Mouse (Mus musculus): ENCODE data around the gene Boc.
A peak's percentile ranks its signal among the peaks of the same experiment; 100 is the strongest.

Boc gene

DNA sequence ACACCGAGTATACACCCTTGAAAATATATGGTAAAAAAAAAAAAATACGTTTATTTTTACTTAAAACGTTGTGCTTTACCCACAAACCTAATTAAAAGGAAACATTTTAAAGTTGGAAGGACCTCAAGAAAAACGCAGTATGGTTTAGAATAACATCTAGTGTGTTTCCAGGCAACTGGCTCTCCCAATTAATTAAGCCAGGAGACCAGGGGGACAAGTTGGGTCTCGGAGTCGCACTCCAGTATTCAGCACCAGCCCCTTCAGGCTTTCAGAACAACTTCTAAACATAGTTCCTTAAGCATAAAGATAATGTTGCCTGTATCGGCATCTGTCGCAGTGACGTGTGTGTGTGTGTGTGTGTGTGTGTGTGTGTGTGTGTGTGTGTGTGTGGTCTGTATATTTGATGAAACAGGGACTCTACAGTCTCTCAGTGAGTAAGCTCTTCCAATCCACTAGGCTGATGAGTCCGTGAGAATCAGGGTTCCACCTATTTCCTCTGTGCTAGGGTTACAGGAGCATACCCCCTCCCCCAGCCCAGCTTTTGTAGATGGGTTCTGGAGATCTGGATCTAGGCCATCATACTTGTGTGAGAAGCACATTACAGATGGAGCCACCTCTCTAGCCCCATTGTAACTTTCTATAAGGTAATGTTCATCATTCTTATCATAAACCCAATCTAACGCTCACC is 31.3 kb downstream of the Boc start:
- peak in 1 of 2 experiments; percentile 12 for DNase-seq

DNA sequence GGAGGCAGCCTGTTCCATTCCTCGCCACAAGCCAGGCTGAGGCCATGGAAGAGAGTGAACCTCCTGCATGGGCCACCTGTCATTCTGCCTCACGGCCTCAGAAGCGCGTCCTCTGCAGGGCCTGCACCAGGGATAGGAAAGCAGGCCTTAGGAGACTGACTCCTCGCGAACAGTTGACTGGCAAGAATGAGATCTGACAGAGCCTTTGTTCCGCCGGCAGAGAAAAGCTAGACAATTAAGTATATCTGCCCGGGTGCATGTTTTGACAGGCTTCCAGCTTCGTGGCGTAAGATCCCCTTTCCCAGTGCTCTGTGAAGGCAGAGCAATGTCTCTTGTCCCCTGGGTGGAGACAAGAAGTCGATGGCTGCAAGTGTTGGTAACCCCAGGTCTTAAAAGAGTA is 32.0 kb downstream of the Boc start:
- DNase-seq: peak; percentile 77 to 78

DNA sequence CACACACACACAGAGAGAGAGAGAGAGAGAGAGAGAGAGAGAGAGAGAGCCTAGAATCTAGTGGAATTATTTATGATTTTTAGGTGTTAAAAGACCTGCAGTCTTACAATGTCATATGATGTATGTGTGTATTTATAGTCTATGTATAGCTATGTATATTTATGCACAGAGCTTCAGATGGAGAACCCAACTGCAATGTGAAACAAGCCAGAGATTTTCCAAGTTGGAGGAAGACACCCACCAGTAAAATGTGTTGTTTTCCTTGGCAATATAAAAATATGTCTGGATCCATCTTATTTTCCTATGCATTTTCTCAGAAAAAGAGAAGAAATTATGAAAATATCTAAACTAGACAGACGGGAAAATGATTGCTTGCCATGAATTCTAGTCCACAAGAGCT is 32.7 kb downstream of the Boc start:
- DNase-seq: no peak

DNA sequence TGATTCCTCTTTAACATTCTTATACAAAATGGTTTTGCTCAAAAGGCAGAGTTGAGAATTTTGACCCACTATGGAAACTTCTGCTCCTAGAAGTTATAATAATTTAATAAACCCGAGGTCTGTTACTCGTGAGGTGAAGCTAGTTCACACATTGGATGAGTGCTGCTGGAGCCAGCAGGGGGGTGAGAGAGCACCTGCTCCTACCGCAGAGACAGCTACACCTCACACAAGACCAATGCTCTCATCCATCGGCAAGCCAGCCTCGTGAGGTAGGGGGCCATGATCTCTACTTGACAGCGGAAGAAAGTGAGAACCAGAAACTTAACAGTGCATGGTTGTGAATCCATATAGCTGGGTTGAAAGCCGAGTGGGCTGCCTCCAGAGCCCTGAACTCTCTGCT is 35.1 kb downstream of the Boc start:
- peak; percentile 76 to 86 for DNase-seq

DNA sequence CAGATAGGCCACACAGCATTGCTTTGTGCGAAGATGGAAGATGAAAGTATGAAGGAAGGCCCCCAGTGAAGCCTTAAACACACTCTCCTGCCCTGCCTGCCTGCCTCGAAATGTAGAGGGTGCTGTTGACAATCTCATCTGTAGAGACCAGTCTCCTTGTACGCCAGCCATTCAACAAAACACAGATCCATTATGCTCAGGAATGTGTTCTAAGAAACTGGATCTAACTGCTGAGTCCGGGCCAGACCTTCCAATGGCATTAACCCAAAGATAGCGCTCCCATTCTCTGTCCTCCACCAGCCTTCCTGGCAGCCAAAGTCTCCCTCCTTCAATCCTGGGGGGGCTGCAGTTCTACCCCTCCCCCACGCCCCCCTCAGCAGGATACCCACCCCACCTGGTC is 42.2 kb downstream of the Boc start:
- DNase-seq: peak in 1 of 2 experiments; percentile 18

DNA sequence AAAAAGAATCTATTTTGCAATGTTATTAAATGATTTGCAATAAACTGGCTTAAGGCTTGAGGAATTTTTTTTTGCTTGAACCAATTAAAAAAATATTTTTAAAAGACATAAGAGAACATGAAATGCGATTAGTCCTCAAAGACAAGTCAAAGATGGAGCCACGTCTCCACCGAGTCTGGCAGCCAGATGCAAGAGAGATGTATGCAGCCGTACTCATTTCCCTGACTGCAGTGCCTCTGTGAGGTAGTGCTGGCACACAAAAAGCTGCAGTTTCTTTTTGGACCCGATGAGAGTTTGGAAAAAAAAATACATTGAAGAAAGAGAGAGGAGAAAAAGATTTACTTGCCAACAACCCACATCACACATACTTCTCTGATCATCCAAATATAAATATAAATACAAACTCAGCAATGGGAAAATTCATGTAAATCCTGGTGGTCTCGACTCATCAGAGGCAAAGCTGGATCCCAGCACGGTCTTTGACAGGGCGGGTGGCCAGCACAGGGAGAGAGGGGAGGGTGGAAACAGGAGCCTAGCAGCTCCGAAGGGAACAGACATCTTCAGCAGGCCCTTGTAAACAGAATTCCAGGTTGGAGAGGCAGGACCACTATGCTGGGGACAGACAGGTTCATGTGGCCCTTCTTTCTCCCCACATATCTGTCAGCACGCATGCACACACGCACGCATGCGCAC is 48.0 kb downstream of the Boc start:
- peak in 1 of 2 experiments; percentile 53 for DNase-seq

DNA sequence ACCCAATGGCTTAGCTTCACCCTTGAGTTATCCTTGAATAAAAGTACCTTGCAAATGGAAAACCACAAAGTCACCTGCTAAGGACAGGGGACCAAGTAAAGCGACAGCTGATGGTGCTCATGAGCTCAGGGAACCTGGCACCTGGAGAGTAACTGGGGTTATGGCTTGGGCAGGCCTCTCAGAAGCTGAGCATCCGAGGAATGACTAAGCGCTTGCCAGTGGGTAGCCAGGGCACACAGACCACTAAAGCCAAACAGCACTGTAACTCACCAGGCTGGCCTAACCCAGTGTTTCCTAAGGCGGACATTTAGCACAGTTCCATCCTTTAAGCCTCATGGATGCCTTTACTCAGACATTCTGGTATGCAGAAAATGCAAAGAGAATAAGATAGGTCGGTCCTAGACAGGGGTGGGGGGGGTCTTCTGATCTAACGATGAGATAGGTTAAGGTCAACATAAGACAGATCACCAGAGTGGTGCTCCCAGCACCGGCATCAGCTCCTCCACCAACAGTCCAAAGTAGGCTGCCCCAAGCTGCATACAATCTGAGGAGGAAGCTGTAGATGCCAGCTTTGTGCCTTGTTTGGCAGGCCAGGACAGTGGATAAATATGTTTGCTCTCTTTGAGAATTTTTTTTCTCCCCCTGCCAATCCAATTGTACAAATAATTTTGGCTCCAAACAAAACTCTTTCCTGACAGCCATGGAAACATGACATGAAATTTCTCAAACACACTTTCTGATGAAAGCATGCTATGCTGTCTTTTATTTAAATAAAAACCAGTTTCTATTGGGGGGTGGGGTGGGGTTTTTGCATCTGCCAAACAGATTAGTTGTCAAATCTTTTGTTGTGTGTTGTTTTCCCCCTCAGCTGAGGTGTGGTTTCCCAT is 49.0 kb downstream of the Boc start:
- peak; percentile 61 to 64 for DNase-seq

DNA sequence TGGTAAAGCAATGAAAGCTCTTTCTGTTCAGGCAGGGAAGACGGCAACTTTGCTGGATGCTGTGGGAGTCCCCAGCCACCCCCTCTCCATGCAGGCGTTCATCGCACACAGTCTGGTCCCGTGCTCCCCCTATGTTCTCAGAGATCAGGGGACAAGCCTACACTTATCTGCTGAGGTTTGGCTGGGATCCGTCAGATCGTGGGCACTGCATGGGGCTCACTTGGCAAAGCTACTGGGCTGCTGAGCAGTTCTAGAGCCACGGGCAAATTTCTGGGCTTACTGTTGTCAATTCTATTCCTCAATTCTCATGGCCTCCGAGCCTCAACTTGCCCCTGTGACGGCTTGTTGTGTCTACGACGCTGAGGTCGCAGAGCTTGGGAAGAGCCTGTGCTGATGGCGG is 49.9 kb downstream of the Boc start:
- peak; percentile 65 to 67 for DNase-seq

DNA sequence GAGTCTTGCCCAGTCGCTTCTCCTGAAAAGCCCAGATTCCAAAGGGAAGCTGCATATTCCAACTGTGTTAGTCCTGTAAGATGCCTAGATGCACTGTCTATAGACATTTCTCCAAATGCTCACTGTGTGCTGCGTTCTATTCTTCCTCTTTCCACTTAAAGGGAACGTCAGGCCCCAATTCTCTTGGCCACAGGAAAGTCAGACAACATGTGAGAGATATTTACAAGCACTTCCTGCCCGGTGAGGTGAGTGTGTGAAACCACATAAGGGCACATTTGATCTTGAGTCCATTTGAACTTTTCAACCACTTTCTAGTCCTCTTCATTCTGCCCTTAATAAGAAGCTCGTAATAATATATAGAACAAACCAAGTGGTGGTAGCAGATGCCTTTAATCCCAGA is 50.7 kb downstream of the Boc start:
- DNase-seq: peak in 1 of 2 experiments; percentile 4

DNA sequence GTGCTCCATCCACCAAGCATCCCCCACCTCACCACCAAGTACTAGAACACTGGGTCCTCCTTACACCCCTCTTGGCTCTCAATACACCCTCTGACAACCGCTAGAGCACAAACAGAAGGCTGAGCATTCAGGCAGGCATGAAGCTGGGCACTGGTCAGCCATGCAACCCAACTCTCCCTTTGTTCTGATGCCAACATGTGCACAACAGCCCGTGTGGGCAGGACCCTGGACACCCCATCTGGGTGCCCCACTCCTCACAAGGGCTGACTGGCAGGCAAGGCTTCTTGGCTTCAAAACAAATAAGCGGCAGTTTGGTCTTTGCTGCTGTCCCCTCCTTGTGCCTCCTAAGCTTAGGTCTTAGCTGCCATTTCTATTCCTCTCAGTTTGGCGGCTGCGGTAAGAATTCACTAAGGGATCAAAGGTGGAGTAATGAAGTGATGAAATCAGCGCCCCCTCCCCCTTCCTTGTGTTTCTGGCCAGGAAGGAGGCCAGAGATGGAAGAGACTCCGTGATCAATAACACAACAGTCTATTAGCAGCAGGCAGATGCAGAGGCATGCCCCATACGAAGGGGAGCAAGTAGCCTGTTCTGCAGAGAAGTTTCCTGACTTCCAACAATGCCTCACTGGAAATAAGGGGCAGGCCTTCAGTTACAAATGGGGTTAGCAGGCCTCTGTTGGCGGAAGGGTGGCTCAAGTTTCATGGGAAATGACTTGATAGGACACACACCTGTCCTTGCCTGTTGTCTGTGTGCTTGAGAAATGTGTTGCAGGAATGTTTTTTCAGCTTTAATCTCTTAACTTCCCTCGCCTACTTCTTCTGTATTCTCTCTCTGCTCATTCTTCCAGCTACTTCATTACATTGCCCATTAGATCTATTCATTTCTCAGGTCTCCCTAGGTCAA is 51.4 kb downstream of the Boc start:
- DNase-seq: peak in 1 of 2 experiments; percentile 5

DNA sequence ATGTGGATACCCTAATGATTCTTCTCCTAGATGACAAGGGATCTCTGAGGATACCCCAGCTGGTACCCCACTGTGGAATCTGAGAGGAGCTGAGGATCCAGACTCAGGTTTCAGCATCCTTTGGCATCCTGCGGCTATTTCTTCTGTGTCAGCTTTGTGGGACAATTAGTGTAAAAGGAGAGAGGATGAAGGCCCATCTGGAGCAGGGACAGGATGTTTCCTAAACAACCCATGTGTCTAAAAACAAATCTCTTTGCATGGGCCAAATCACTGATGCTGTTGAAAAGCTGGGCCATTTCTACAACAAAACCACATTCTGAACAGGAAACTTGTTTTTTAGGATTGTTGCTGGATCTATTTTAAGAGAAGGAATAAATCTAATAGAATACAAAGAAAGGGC is 53.5 kb downstream of the Boc start:
- no peak for DNase-seq

DNA sequence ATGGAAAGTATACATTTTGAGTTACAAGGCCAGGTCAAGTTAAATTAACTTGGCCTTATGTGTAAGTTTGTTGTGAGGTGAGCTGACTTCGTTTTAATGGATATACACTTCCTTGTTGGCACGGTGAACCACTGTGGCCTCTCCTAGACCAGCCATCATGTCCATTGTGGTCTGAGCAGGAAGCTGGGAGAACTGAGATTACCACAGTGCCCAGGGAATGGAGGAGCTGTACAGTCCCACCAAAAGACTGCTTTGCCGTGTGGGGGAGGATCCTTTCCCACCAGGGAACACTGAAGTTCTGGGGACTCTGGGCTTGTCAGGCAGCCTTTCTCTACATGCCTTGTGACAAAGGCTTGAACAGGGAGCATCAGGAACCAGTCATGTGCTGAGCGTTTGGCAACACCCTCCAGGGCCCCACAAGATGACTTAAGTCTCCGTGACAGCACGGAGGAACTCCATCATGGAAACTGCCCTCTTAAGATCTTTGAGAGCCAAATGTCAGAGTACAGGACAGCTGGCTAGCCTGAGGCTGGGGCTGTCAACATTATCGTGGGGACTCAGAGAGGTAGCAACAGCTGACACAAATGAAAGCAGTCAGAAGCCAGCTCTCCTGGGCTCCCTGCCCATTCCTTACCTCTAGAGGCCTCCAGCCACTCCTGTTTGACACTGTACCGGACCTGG is 55.7 kb downstream of the Boc start:
- peak; percentile 75 to 82 for DNase-seq

DNA sequence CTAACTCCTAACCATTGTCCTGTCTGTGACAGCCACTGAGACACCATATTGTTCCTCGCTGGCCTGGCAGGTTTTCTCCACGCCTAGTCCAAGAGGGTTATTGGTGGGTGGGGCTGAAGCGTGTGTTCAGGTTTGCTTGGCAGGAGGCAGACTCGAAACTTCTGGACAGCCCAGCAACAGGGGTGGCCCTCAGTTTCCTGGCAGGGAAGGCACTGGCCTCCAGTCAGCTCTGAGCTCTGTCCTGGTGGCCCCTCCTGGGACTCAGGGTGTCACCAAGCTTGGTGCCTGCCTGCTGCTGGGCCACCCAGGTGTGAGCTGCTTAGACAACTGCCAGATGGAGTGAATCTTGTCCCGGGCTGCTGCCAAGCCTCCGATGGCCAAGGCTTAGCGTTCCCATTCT is 56.4 kb downstream of the Boc start:
- DNase-seq: peak; percentile 58 to 65

DNA sequence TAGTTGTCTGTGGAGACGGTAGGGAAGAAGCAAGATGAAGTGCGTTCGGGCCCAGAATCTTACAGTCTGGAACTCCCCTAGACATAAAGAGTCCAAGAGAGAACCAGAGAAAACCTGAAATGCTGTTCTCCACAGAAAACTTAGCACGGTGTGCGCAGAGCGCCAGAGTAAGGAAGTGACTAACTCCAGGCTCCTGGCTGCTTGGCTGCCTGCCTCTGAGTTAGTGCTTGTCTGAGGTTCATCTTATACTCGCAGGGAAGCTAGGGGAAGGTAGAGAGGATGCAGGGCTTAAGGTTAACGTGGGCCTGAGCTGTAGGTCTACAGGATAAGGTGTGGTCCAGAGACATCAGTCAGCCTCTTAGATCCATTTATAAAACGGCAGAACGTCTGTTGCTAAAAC is 56.9 kb downstream of the Boc start:
- peak in 1 of 2 experiments; percentile 55 for DNase-seq

DNA sequence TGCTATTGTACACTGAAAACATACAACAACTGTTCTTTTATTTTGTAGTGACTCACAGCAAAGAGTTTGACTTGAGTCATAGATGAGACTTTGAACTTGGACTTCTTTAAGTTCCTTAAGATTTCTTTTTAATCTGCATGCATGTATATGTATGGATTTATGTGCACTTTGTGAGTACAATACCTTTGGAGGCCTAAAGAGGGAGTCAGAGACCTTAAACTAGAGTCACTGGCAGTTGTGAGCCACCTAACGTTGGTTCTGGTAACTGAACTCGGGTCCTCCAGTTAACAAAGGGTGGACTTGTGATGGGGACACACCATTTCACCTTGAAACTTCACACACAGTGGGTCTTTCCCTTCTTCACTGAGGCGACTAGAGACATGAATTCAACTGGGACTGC is 60.2 kb downstream of the Boc start:
- DNase-seq: no peak

DNA sequence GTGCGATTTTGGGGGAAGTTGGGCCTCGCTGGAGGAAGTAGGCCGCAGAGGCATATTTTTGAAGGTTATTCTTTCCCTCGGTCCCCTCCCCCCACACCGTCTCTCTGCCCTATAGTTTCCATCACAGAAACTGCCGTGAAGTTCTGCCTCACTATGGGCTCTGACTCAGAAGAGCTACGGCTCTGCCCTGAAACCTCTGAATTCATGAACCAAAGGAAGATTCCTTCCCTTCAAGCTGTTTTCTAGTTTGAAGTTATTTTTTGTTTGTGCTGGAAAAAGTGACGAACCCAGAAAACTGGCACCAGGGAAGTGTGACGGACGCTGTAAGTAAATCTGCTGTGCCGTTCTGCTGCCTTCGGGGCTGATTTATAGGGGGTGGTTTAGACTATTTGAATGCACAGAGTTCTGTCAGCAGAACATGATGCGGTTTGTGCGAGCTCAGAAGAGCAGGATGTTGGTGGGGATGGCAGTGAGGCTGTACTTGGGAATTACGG is 61.7 kb downstream of the Boc start:
- peak; percentile 11 to 22 for DNase-seq

DNA sequence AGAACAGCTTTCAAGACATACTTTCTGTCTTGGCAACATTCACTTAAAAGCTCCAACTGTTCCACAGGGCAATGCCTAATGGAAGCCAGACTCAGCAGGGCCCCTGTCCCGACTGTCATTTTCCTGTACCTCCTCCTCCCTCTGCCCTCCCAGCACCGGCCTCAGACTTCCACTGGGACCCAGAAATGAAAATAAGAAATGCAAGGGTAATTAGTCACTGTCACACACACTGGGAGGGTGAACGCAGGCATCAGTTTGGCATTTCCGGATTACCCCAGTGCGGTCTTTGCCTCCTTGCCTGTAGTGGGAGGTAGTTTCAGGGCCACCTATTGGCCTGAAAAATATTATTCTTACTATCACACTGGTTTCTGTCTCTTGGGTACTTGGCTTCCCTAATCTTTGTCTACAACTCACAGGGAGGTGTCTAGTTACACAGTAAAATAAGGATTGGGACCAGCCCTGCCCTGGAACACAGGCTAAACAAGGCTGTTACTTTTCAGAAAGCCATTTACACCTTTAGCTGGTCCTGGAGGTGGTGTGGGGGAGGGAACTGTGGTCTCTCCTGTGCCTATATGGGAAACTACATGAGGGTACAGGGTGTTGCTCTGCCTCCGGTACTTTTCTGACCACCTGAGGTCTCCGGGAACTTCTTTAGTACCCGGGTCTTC is 64.1 kb downstream of the Boc start:
- DNase-seq: peak; percentile 78 to 84

DNA sequence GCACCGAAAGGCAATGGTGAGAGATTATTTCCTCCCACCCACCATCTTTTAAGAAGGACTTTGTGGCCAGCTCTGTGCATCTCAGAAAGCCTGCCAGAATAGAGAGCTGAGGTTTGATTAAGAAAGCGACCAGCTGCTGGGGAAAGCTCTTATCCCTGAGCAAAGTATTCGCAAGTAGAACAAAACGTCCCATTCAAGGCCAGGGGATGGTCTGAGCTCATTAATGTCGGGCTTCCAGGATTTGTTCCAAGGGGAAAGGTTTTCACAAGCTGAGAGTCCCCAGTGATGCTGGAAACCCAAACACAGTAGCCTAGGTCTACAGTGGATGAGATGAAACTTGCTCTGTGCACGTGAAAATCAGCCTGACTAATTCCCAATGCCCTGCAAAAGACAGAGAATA is 64.8 kb downstream of the Boc start:
- peak; percentile 17 to 23 for DNase-seq

DNA sequence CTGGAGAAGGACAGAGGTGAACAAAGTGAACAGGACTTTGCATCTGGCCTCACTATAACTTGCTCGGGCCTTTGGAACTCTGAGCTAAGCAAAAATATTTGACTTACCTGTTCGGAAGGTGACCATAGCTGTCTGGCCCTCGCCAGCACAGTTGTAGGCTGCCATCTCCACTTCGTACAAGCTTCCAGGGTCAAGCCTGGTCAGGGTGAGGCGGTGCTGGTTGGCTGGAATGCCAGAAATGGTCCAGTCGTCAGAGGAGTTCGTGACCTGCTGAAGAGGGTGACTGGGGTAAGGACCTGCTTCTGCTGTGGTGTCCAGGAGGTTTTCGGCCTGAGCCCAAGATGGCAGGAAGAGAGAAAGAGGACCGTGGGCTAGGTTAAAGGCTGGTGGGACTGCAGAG is 66.0 kb downstream of the Boc start:
- peak; percentile 13 to 22 for DNase-seq

DNA sequence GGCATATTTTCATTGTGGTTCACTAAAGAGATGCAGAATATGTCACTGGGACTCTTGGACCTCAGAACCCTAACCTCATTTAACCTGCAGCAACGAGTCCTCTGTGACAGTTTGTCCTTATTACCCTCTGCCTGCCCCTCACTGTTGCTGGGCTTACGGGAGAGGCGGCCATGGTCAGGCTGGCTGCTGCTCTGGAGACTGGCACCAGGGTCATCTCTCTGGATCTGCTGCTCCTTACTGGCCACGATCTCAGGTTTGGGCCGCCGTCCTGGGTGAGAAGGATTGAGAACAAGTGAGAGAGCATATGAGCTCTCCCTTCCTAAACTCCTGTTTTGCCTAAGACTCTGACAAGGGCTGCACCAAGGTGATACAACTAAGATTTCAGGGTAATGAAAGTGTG is 66.5 kb downstream of the Boc start:
- peak; percentile 10 to 14 for DNase-seq

DNA sequence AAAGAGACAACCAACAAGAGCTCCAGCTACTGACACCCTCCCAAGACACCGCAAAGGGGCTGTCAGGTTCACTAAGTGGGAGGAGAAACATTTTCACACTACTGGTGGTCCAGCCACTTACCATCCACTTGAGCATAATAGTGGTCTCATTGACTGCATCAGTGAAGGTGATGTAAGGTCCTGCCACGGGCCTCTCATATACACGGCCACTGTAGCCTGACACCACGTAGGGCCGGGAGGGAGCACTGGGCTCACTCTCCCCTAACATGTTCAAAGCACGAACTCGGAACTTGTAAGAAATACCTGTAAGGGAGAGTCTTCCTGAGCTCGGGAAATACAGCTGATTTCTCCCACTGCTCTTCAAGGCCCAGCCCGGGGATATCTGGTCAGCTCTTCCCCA is 67.6 kb downstream of the Boc start:
- DNase-seq: peak in 1 of 2 experiments; percentile 8

Measured in cerebellum, postnatal 25 days (tissue).